Mouse (Mus musculus) liver (tissue): ENCODE data around the gene Arhgap27.

ENCODE experiments used
- DNase-seq: peaks from one replicate; pipeline ENCODE4 v3.0.0-alpha.2; 2020; ENCODE audit warnings: mixed read lengths

Gene Arhgap27

DNA sequence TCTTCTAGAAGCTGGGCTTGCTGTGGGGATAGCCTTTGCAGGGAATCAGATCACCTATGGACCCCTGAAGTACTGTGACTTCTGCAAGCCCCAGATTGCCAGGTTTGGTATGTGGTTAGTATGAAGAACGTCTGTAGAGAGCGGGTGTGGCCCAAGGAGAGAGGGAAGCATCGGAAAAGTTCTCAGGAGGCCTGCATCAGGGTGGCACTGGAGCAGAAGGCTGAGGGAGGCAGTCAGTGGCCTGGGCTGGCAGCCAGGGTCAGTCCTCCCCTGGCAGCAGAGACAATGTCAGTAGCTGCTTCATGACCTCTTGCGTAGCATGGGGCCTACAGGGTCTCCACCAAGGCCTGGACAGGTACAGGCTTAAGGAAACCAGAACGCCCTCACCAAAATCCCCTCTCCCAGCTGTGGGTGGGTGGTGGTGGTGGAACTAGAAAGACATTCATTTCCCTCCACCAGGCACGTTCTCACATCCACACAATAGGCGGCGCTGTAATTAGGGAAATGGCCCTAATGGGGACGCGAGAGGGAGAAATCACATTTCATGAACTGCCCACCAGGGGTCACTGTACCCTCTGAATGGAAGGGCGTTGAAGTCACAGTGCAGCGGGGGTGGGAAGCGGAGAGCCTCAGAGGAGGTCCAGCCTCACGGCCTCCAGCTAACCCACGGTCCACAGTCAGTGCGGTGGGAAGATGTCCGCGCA is 31.2 kb downstream of the Arhgap27 start:
- DNase-seq: peak; percentile 73

DNA sequence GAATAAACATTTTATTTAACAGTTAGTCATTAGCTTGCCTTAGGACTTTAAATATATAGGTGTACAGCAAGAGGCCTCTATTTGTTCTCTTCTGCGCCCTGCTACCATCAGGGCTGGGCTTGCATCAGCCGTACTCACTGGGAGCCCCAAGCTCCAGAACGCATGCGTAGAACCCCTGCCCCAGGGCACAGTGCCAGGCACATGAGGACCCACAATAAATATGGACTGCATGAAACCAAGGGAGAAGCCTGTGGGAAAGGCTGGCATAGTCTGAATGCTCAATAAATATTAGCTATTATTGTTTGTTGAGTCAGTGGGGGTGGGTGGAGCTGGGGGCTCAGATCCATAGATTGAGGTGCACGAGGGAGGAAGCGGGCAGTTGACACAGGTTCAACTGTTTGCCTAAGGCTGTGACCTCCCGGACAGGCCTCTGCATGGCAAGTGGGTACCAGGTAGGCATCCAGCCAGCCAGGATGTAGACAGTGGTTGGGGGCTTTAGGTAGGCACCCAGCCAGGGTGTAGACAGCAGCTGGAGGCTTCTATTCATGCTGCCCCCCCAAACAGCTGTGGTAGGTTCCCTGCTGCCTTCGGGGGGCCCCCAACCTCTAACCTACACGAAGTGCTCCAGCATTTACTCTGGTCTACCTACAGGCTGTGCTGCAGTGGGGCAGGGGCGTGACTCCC is 31.8 kb downstream of the Arhgap27 start:
- DNase-seq: no peak

DNA sequence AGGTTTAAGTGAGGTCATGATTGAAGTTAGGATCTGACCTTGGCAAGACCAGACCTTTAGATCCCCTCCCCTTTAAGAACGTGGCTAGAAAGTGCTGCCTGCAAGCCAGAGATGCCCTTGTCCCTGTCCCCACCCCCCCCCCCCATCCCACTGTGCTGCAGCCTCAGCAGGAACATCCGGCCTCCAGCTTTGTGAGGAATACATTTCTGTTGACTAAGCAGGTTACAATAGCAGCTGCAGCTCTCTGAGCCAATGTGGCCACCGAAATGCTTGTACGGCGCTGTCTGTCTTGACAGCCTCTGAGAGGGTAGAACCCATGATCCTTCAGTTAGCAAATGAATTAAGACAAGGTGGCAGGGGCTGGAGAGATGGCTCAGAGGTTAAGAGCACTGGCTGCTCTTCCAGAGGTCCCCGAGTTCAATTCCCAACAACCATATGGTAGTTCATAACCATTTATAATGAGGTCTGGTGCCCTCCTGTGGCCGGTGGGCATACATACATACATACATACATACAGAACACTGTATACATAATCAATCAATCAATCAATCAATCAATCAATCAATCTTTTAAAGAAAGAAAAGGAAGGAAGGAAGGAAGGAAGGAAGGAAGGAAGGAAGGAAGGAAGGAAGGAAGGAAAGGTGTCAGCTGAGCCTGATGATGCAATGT is 32.7 kb downstream of the Arhgap27 start:
- no peak for DNase-seq

DNA sequence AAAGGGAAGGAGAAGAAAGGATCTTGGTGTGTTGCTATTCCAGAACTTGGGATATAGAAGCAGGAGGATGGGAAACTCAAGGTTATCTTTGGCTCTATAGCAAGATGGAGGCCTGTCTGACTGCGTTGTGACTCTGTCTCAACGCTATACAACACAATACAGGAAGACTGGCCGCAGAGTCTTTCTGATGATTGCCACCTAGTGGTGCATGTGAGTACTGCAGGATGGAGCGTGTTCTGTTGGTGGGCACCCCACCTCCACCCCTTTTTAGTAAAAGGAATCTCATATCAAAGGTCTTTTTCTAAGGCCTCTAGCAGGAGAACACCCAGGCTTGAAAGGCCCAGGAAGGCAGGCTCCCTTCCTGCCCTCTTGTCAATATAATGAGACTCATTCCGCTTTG is 36.5 kb downstream of the Arhgap27 start:
- DNase-seq: peak; percentile 69

DNA sequence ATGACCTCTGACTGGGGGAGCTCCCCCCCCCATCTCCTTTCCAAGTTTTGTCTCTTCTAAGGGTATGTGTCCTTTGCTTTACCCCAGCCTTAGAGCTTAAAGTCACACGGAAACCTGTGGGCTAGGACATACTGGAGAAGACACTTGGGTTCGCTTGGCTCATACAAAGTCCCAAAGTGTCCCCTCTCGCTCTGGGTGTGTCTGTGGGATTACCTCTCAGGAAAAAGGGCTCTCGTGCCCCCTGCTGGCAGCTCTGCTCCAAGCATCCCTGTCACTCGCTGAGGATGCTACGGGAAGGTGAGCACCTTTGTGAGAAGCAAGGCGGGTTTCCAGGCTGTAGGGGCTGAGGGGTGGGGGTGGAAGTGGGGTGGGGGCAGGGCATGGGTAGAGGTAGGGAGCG is 38.3 kb downstream of the Arhgap27 start:
- DNase-seq: peak; percentile 68

DNA sequence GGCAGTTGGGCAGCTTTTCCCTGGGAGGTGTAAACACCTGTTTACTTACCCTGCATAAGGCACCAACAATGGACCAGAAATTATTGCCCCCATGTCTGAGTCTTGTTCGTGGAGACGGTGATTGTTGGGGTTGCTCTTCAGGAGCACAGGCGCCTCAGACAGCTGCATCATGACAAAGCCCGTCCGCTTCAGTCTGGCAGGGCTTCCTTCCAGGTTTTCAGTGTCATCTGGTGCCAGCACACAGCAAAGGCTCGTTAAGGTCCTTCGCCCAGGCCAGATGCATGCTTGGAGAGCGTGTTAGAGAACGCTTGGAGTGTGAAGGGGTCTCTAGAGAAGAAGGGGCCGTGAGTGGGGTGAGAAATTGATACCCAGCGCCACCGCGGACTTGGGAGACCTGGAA is 38.8 kb downstream of the Arhgap27 start:
- no peak for DNase-seq

DNA sequence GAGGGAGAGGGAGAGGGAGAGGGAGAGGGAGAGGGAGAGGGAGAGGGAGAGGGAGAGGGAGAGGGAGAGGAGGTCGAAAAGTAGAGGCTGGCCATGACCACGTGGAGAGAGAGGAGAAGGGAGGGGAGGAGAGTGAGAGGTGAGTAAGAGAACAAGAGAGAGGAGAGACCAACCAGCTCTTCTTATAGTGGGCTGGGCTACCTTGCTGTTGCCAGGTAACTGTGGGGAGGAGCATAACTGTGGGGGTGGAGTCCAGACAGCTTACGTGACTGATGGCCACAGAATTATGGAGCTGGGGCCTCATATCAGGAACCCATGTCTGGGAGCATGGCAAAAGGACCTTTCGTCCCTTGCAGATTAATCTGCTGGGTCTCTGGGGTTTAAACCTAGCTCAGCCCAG is 40.7 kb downstream of the Arhgap27 start:
- peak; percentile 19 for DNase-seq

DNA sequence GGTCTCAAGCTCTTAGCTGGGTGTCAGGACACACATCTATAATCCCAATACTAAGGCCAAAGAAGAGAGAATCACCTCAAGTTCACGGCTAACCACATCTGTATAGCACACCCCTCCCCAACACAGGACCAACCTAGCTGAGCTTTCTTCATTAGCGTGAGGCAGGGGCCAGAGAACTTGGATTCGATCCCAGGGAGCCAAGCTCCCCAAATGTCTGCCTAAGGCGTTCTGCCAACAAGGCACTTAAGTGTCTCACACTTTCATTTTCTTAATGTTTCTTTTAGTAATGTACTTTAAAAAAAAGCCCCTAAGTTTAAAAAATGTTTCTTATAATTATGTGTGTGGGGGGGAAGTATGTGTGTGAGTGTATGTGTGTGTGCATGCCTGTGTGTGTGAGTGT is 42.8 kb downstream of the Arhgap27 start:
- DNase-seq: no peak

DNA sequence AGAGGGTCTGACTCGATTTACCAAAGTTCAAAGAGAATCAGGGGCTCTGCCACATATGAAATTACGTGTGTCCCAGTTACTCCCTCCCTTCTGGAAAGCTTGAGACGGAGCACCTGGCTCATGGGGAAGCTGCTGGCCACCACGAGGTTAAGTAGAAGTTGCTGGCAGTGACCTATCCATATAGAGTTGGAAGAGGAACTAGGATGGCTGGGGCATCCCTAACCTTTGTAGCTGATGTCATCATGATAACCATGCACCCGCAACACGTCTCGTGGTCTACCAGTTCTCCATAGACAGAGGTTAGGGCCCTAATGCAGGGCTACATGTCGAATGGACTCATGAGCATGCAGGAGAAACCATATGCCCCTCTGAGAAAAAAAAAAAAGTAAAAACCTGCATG is 43.3 kb downstream of the Arhgap27 start:
- no peak for DNase-seq

DNA sequence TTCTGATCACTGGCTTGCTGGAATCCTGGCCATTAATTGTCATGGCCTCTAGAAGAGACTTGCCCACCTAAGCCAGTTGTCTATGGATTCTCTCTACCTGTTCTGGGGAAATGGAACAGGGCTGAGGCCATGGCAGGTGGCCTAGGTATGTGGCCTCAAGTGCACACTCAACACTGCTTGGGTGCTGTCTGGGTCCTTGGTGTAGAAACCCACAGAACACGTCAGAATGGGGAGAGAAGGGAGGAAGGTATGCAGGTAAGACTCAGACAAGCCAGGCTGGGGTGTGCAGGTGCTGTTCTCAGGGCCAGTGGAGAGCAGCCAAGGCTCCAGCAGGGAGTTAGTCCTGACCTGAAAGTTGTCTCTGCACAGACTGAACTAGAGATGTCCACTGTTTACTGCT is 45.5 kb downstream of the Arhgap27 start:
- DNase-seq: no peak

DNA sequence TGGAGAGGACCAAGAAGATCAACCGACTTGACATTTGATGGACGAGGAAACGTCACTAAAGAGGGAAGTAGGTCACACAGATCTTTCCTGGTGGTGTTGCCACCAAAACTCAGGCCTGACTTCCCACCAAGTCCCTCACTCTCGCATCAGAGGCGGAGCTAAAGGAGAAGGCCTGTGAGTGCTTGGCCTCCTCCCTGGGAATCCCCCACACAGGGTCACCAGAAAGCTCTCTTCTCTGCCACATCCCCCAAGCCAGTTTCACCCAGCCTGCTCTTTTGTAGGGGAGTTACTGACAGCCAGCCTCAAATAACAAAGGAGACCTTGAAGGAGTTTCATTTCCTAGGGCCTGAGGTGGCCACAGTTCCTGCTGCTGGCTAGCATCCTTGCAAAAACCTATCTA is 48.1 kb downstream of the Arhgap27 start:
- DNase-seq: no peak

DNA sequence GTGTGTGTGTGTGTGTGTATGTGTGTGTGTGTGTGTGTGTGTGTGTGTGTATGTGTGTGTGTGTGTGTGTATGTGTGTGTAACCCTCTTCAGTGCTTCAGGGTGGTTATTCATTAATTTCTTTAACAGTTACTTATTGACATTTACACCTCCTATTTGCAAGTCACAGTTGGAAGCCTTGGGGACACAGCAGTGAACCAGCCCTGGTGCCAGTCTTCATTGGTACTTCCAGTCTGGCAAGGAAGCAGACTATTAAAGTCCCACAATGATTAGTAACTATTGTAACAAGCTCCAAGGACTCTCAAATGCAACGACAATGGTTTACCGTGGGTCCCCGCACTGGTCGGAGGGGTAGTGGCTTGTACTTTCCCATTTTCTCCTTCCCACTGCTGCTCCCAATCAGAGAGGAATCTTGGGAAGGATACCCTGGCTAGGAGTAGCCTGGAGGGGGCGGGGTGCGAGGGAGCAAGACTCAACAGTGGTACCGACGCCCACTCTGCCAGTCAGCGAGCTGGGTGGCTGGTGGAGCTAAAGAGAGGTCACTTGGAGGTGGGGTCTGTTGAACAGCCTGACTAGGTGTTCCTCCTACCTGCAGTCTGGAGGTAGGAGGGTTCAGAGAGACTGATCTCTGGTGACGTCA is 48.6 kb downstream of the Arhgap27 start:
- no peak for DNase-seq

DNA sequence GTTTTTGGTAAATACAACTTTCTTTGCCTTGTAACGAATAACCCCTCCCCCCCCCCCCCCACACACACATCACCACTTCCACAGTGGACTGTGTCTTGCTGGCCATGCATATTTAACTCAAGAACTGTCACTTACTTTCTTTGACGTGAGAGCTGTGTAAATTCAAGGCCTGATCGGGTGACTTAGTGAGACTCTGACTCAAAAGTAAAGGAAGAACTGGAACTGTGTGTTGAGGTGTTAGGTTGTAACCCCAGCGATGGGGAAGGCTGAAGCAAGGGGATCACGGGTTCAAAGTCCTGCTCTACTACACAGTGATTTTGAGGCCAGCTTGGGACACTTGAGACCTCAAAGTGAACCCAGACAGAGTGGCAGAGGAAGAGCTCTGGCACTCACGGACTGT is 50.0 kb downstream of the Arhgap27 start:
- no peak for DNase-seq

DNA sequence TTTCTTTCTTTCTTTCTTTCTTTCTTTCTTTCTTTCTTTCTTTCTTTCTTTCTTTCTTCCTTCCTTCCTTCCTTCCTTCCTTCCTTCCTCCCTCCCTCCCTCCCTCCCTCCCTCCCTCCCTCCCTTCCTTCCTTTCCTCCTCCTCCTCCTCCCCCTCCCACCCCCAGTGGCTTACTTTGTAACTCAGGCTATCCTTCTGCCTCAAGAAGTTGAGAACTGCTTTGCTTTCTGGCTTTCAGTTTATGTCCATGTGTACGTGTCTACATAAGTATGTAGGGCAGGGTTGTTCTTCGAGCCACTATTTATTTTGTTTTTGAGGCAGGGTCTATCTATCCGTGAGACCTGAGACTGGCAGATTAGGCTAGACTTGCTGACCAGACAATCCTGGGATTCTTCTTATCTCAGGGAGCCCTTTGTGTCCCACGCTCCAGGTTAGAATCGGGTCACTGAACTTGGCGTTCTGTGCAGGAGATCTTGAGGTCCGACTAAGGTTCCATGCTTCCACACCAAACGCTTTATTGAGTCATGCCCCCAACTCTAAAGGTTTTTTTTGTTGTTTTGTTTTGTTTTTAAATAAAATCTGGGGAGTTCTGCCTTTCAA is 50.7 kb downstream of the Arhgap27 start:
- DNase-seq: no peak

DNA sequence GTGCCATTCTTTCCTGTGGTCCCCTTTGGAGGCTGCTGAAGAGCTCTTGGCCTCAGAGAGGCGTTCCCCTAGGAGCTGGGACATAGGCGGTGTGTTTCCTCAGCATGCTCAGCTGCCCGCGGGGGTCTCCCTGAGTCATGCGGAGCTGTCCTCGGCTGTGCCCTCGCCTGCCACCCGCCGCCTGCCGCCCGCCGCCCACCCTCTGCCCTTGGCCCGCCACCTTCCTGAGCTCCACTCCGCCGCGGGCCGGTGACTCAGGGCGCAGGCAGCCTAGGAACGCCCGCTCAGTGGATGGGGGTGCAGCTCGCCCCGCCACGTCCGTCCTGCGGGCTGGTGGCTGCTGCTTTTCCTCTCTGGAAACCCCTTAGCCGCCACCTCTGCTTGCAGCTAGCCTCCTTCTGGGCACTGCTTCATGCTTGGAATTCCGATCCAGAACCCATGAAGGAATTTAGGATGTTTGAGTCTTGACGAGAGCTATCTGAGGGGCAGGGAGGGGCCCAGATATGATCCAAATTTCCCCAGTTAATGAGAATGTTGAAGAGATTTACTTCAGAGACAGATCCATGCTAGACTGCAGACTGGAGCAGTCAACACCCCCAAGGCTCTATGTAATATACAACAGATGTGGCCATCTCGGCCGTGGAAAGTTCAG is 51.4 kb downstream of the Arhgap27 start:
- peak; percentile 38 for DNase-seq

DNA sequence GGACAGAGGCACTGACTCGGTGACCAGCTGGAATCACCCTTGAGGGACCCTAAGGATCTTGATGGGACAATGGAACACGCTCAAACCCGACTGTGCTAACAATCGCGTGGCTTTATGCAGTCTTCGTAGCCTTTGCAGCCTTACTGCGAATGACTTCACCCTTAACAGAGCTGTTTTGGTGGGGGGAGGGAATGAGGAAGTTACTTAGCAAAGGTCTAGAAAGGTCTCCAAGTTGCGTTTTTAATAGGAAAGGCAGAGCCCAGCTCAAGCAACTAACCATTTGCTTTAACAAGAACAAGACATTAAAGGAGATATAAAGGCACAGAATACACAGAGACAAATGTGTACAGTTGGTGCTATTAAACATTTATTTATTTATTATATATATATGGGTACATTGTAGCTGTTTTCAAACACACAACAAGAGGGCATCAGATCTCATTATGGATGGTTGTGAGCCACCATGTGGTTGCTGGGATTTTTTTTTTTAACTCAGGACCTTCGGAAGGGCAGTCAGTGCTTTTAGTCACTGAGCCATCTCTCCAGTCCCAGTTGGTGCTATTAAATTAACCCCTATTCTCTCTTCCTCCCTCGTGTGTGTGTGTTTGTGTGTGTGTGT is 53.4 kb downstream of the Arhgap27 start:
- no peak for DNase-seq

DNA sequence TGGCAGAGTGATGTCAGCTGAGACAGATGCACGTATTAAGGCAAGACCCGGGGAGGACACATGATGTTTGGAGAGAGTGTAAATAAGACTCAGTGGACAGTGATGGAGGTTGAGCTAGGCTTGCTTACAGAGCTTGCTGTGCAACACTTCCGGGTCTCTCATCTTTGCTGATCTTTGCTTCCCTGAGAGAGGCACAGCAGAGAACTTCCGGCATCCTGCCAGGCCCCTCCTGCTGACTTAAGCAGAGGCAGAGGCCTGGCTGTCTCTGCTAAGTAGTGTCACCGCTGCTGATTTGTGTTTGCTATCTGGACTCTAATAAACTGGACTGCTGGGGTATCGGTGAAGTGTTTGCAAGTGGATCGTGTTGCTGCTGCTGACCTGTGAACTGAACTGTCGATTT is 55.6 kb downstream of the Arhgap27 start:
- DNase-seq: no peak

DNA sequence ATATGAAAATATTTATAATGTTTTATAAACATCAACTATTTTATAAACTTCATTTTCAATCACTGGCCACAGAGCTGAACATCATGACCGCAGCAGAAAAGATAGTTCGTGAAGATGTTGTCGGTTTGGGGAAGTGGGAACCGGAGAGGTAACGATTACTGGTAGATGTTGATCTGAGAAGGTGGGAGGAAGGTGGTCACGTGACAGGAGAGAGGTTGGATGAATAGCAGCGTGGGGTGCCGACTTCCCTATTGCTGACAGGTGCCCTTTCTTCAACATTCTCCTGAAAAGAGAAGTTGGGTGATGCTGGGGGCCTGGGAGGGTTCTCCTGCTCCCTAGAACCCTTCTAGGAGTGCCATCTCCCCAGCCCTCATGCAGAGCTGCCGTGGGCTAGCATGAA is 59.0 kb downstream of the Arhgap27 start:
- no peak for DNase-seq

DNA sequence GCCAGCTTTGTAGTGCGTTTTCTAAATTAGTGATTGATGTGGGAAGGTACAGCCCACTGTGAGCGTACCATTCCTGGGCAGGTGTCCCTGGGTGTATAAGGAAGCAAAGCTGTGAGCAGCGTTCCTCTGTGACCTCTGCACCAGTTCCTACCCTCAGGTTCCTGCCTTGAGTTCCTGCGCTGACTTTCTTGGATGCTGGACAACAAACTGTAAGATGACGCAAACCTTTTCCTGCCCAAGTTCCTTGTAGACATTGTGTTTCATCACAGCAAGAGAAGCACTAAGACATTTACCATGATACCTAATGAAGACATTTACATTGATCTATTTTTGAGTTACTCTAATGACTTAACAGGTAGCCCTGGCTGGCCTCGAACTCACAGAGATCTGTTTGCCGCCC is 68.7 kb downstream of the Arhgap27 start:
- DNase-seq: no peak

DNA sequence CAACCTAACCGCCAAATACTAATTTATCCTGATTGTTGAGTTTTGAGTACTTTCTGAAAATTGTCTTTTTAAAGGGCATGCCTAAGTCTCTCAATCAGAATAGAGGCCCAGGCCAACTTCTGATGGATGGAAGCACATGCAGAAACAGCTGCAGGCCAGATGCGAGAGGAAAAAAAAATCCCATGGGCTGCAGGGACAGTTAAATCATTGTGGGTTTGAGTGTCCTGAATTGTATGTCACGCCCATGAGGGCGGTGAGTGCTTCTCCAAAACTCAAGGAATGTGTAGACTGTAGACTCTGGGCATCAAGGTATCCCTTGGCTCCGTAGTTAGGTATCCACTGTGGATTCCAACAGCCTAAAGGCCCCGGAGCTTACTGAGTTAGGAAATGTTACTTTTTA is 69.4 kb downstream of the Arhgap27 start:
- DNase-seq: no peak

DNA sequence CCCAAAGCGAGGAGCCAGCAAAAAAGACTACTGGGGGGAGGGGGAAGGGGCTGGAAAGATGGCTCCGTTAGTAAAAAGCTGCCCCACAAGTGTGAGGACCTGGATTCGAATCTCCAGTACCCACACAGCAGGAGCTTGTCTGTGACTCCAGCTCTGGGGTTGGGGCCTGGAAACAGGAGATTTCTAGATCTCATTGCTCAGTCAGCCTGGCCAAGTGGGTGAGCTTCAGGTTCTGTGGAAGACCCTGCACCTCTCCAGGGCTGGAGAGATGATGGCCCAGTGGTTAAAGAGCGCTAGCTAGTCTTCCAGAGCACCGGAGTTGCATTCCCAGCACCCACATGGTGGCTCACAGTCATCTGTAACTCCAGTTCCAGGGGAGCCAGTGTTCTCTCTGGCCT is 70.6 kb downstream of the Arhgap27 start:
- DNase-seq: no peak

DNA sequence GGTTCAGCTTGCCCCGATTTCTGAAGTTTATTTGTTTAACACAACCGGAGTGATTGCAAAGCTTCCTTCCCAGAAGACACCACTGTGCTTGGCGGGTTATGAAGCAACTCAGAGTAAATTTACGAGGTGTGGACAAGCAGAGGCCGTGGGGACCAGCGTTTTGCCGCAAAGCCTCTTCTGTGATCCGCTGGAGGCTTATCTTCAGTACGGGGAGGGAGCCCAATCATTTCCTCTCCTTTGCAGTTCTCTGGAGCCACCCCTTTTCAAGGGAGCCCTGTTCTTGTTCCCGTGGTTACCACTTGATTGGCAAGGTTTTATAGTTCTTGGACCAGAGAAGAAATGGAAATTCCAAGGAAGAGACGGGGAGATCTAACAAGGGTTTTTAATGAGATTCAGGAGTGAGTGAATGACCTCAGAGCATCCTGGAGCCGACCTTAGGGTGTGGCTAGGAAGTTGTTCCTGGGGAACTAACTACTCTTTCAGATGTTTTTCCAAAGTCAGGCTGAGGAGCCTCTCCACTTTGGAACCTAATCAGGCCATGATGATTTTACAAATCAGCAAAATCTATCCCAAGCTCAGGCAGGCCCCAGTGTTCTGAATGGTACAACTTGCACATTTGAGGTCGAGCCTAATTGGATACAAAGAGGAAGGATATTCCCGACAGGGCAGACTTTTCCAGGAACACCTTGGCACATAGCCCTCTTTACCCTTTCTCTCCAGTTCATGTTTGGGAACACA is 71.2 kb downstream of the Arhgap27 start:
- peak; percentile 16 for DNase-seq
